Mouse (Mus musculus): ENCODE results near the gene Acot8. TPM values are rescaled to one million over a fixed set of nuclear protein-coding genes. Genes with fewer than 3 reads are reported as not detected.

The Acot8 gene
- polyA plus RNA-seq (2012; rRNA removed), result 44.9 and 54.1 TPM in 2 replicates

DNA sequence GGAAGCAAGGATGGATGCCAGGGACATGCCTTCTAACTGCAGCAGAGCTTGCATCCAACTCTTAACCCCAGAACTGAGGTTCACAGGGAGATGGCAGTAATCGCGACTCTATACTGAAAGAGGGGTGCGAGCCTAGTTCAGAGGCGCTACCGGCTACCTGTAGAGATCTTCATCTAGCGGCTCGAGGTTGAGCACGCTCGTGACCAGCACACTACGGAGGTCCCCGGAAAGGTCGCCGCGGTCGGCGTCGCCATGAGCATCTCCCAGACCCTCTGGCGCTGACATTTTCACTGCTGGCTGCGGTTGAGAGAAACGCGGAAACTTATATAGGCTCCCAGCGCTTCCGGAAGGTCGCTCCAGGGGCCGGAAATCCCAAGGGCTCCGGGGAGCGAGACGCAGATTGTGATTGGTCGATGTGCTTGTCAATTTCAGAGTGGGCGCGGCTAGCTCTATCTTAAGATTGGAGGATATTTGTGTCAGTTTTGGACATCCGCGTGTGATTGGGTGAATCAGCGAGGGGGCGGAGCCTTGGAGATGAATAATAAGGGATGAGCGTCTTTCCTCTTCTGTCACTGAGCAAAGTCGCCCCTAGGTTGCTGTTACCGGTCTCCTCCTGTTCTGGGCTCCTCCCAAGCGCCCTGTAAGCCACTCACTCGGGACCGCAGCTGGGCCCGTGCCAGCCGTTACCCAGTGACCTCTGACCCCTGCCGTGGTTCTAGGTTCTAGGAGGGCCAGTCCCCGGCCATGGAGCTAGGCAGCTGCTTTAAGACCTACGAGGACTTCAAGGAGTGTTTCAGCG is at the start of gene Acot8, which contains the start of gene Zswim3:
Gene Acot8, minus strand, starts transcription at position 350 of the 799 bp plus-strand sequence.
Gene Zswim3, plus strand, starts transcription at position 566 of the 799 bp plus-strand sequence.
- no peaks in the 10 kb centered on the region for H3K27me3 ChIP-seq (ENCODE audit: control insufficient read depth, insufficient read depth, low read length)
- H3K36me3 ChIP-seq (ENCODE audit: control insufficient read depth, insufficient read depth, low read length), result peaks cover 7% of the 10 kb centered on the region
- TF ChIP-seq POLR2A (IDR thresholded peaks at IDR 0.05; ENCODE audit: low read depth, low read length), result peak; percentile 90
- TF ChIP-seq CTCF (IDR thresholded peaks at IDR 0.05; ENCODE audit: extremely low read depth, insufficient read depth, insufficient read length, insufficient replicate concordance), result no peak
- 1% methylated on average over 47 of the region's 47 CpGs for WGBS
- peak; percentile 96 to 98 for DNase-seq (ENCODE audit: low read depth in 1 of 2, low spot score in 2 of 2)
- peak within 1 kb of the TSS; percentile 89 for H3K27ac ChIP-seq (ENCODE audit: insufficient read depth, low read length)
- peak within 1 kb of the TSS; percentile 93 for H3K4me3 ChIP-seq (ENCODE audit: extremely low read depth, insufficient read depth, insufficient read length)
- peaks cover 8% of the 10 kb centered on the region; the same call in 1 of the 2 replicates for H3K4me1 ChIP-seq (ENCODE audit: control insufficient read depth, insufficient read depth, insufficient read length)

DNA sequence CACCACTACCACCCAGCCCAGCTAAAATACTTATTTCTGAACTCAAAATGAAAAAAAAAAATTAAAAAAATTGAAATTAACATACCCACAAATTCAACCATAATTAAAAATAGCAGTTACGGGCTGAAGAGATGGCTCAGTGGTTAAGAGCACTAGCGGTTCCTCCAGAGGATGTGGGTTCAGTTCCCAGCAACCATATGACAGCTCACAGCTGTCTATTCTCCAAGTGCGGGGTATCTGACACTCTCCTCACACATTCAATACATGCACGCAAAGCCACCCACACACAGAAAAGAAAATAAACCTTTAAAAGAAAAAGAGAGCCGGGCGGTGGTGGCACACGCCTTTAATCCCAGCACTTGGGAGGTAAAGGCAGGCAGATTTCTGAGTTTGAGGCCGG is 45.4 kb upstream of the Acot8 start:
- Histone ChIP-seq H3K27me3 (ENCODE audit: control insufficient read depth, insufficient read depth, low read length) (no peaks in the 10 kb centered on the region), H3K36me3 (ENCODE audit: control insufficient read depth, insufficient read depth, low read length) (no peaks in the 10 kb centered on the region), H3K4me3 (ENCODE audit: extremely low read depth, insufficient read depth, insufficient read length) (no peak overlapping the region), H3K4me1 (ENCODE audit: control insufficient read depth, insufficient read depth, insufficient read length) (peaks cover 4% of the 10 kb centered on the region; the same call in 1 of the 2 replicates), H3K27ac (ENCODE audit: insufficient read depth, low read length) (no peak overlapping the region; the same call in 1 of the 2 replicates)
- DNase-seq (ENCODE audit: low read depth in 1 of 2, low spot score in 2 of 2), result peak in 1 of 2 experiments; percentile 36
- TF ChIP-seq CTCF (IDR thresholded peaks at IDR 0.05; ENCODE audit: extremely low read depth, insufficient read depth, insufficient read length, insufficient replicate concordance) (no peak), POLR2A (IDR thresholded peaks at IDR 0.05; ENCODE audit: low read depth, low read length) (no peak)
- WGBS, result 32% methylated on average over 8 of the region's 8 CpGs

- no peak for DNase-seq (ENCODE audit: low read depth in 1 of 2, low spot score in 2 of 2)
- Histone ChIP-seq H3K36me3 (ENCODE audit: control insufficient read depth, insufficient read depth, low read length) (no peaks in the 10 kb centered on the region), H3K4me3 (ENCODE audit: extremely low read depth, insufficient read depth, insufficient read length) (no peak overlapping the region), H3K27ac (ENCODE audit: insufficient read depth, low read length) (no peak overlapping the region), H3K27me3 (ENCODE audit: control insufficient read depth, insufficient read depth, low read length) (no peaks in the 10 kb centered on the region), H3K4me1 (ENCODE audit: control insufficient read depth, insufficient read depth, insufficient read length) (peaks cover 4% of the 10 kb centered on the region; the same call in 1 of the 2 replicates)
- TF ChIP-seq CTCF (IDR thresholded peaks at IDR 0.05; ENCODE audit: extremely low read depth, insufficient read depth, insufficient read length, insufficient replicate concordance), result no peak
- TF ChIP-seq POLR2A (IDR thresholded peaks at IDR 0.05; ENCODE audit: low read depth, low read length), result no peak
- 48% methylated on average over 3 of the region's 3 CpGs for WGBS
Observed at GRCm38 (mm10) chr2:164845782-164846181, 41.1 kb upstream of the Acot8 start.

DNA sequence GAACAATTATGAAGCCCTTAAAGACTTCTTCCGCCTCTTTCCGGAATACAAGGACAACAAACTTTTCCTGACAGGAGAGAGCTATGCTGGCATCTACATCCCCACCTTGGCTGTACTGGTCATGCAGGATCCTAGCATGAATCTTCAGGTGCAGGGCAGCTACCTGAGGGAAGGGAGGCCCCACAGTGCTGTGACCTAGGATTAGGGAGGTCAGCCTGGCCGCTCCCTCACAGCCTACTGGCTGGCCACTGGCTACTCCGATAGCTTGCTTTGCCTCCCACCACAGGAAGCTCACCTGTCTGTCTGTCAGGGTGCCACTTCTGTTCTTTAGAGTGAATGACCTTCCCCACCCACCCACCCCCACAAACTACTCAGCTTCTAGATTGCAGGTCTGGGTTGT is 30.5 kb upstream of the Acot8 start:
- no peak for TF ChIP-seq POLR2A (IDR thresholded peaks at IDR 0.05; ENCODE audit: low read depth, low read length)
- no peak for TF ChIP-seq CTCF (IDR thresholded peaks at IDR 0.05; ENCODE audit: extremely low read depth, insufficient read depth, insufficient read length, insufficient replicate concordance)
- no peak for DNase-seq (ENCODE audit: low read depth in 1 of 2, low spot score in 2 of 2)
- H3K4me3 ChIP-seq (ENCODE audit: extremely low read depth, insufficient read depth, insufficient read length), result no peak overlapping the region
- H3K27ac ChIP-seq (ENCODE audit: insufficient read depth, low read length), result no peak overlapping the region
- WGBS, result 95% methylated on average over 4 of the region's 4 CpGs
- H3K4me1 ChIP-seq (ENCODE audit: control insufficient read depth, insufficient read depth, insufficient read length), result peaks cover 5% of the 10 kb centered on the region; the same call in 1 of the 2 replicates
- H3K27me3 ChIP-seq (ENCODE audit: control insufficient read depth, insufficient read depth, low read length), result no peaks in the 10 kb centered on the region
- peaks cover 35% of the 10 kb centered on the region for H3K36me3 ChIP-seq (ENCODE audit: control insufficient read depth, insufficient read depth, low read length)

DNA sequence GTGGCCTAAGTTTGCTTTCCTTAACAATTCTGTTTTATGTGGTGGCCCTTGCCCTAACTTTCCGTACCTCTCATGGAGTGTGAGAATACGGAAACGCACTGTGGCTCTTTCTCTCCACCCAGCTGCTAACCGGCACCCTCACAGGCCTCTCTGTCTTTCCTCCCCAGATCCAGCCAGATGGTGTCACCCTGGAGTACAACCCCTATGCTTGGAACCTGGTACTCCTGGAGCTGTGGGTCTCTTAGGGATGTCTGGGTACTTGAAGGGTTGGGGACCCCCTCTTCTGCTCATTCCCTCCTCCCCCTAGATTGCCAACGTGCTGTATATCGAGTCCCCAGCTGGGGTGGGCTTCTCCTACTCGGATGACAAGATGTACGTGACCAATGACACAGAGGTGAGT is 29.8 kb upstream of the Acot8 start:
- DNase-seq (ENCODE audit: low read depth in 1 of 2, low spot score in 2 of 2), result no peak
- Histone ChIP-seq H3K27ac (ENCODE audit: insufficient read depth, low read length) (peak overlapping the region; percentile 85), H3K36me3 (ENCODE audit: control insufficient read depth, insufficient read depth, low read length) (peaks cover 31% of the 10 kb centered on the region), H3K4me3 (ENCODE audit: extremely low read depth, insufficient read depth, insufficient read length) (peak overlapping the region; percentile 83), H3K4me1 (ENCODE audit: control insufficient read depth, insufficient read depth, insufficient read length) (peaks cover 5% of the 10 kb centered on the region; the same call in 1 of the 2 replicates), H3K27me3 (ENCODE audit: control insufficient read depth, insufficient read depth, low read length) (no peaks in the 10 kb centered on the region)
- TF ChIP-seq POLR2A (IDR thresholded peaks at IDR 0.05; ENCODE audit: low read depth, low read length), result no peak
- TF ChIP-seq CTCF (IDR thresholded peaks at IDR 0.05; ENCODE audit: extremely low read depth, insufficient read depth, insufficient read length, insufficient replicate concordance), result no peak
- 38% methylated on average over 8 of the region's 8 CpGs for WGBS

- peak within 1 kb of the TSS; percentile 85 for H3K27ac ChIP-seq (ENCODE audit: insufficient read depth, low read length)
- peak; percentile 44; the same call in 1 of the 2 replicates for TF ChIP-seq POLR2A (IDR thresholded peaks at IDR 0.05; ENCODE audit: low read depth, low read length)
- no peak for TF ChIP-seq CTCF (IDR thresholded peaks at IDR 0.05; ENCODE audit: extremely low read depth, insufficient read depth, insufficient read length, insufficient replicate concordance)
- H3K36me3 ChIP-seq (ENCODE audit: control insufficient read depth, insufficient read depth, low read length), result peaks cover 21% of the 10 kb centered on the region
- H3K27me3 ChIP-seq (ENCODE audit: control insufficient read depth, insufficient read depth, low read length), result no peaks in the 10 kb centered on the region
- H3K4me3 ChIP-seq (ENCODE audit: extremely low read depth, insufficient read depth, insufficient read length), result peak within 1 kb of the TSS; percentile 83
- peak; percentile 79 to 88 for DNase-seq (ENCODE audit: low read depth in 1 of 2, low spot score in 2 of 2)
- WGBS, result under 1% methylated on average over 31 of the region's 31 CpGs
- H3K4me1 ChIP-seq (ENCODE audit: control insufficient read depth, insufficient read depth, insufficient read length), result peaks cover 5% of the 10 kb centered on the region; the same call in 1 of the 2 replicates
Observed at GRCm38 (mm10) chr2:164833314-164833959, 28.8 kb upstream of the Acot8 start, which contains the start of gene Neurl2. Neurl2 (minus strand) TSS chr2:164833456.

All from spleen, adult 2 months (tissue).